Mouse (Mus musculus) embryo, embryonic 11.5 days (tissue): ENCODE results near the gene Rec114.

Experiments used
- DNase-seq: peaks from one replicate; pipeline ENCODE4 v3.0.0-alpha.2; 2012; ENCODE audit warnings: low read depth, low spot score

Gene Rec114

GRCm38 (mm10) chr9:58743702-58744248 lies at the start of gene Rec114:
Rec114 (minus strand) TSS chr9:58743964.
- DNase-seq: no peak

GRCm38 (mm10) chr9:58789476-58789875 lies 45.7 kb upstream of the Rec114 start:
- no peak for DNase-seq

GRCm38 (mm10) chr9:58775363-58775762 lies 31.6 kb upstream of the Rec114 start:
- DNase-seq: no peak

GRCm38 (mm10) chr9:58774761-58775160 lies 31.0 kb upstream of the Rec114 start:
- no peak for DNase-seq

GRCm38 (mm10) chr9:58769943-58770342 lies 26.2 kb upstream of the Rec114 start:
- DNase-seq: no peak

- no peak for DNase-seq
Measured at GRCm38 (mm10) chr9:58766959-58767955, 23.5 kb upstream of the Rec114 start.

- no peak for DNase-seq
Measured at GRCm38 (mm10) chr9:58764354-58764753, 20.6 kb upstream of the Rec114 start.

GRCm38 (mm10) chr9:58763114-58763513 lies 19.4 kb upstream of the Rec114 start:
- no peak for DNase-seq

- DNase-seq: no peak
Measured at GRCm38 (mm10) chr9:58762086-58762485, 18.3 kb upstream of the Rec114 start.

- no peak for DNase-seq
Measured at GRCm38 (mm10) chr9:58758754-58759153, 15.0 kb upstream of the Rec114 start.

GRCm38 (mm10) chr9:58756371-58757132 lies 12.8 kb upstream of the Rec114 start:
- no peak for DNase-seq

- DNase-seq: no peak
Measured at GRCm38 (mm10) chr9:58753606-58754005, 9.8 kb upstream of the Rec114 start.

- DNase-seq: no peak
Measured at GRCm38 (mm10) chr9:58748142-58748541, 4.4 kb upstream of the Rec114 start.

- DNase-seq: no peak
Measured at GRCm38 (mm10) chr9:58747328-58747755, 3.6 kb upstream of the Rec114 start.

- DNase-seq: no peak
Measured at GRCm38 (mm10) chr9:58742692-58743091, 1.1 kb downstream of the Rec114 start.

GRCm38 (mm10) chr9:58741369-58741768 lies 2.4 kb downstream of the Rec114 start:
- DNase-seq: no peak

- DNase-seq: no peak
Measured at GRCm38 (mm10) chr9:58739791-58740190, 4.0 kb downstream of the Rec114 start.

GRCm38 (mm10) chr9:58723165-58723564 lies 20.6 kb downstream of the Rec114 start:
- no peak for DNase-seq

GRCm38 (mm10) chr9:58722151-58722550 lies 21.6 kb downstream of the Rec114 start:
- DNase-seq: no peak

GRCm38 (mm10) chr9:58721021-58721420 lies 22.7 kb downstream of the Rec114 start:
- DNase-seq: no peak

GRCm38 (mm10) chr9:58720167-58720566 lies 23.6 kb downstream of the Rec114 start:
- DNase-seq: no peak

- no peak for DNase-seq
Measured at GRCm38 (mm10) chr9:58719471-58719870, 24.3 kb downstream of the Rec114 start.
